Mouse (Mus musculus) C2C12 (cell line): ENCODE data around the gene Tsc22d1. TPM values are rescaled to one million over a fixed set of nuclear protein-coding genes. Genes with fewer than 3 reads are reported as not detected.

ENCODE experiments used
- H3K27me3 ChIP-seq: one replicate; pipeline ENCODE4 v1.6.1; 2011; ENCODE audit not compliant: control insufficient read depth, insufficient read depth, insufficient read length
- H3K36me3 ChIP-seq: one replicate; pipeline ENCODE4 v1.6.1; 2011; ENCODE audit not compliant: control insufficient read depth, insufficient read depth
- H3K4me3 ChIP-seq: one replicate; pipeline ENCODE4 v1.5.1; 2011; ENCODE audit warnings: mild to moderate bottlenecking, control low read depth; ENCODE audit not compliant: poor library complexity, insufficient read depth, severe bottlenecking
- H3K79me2 ChIP-seq: one replicate; pipeline ENCODE4 v1.6.1; 2011; ENCODE audit not compliant: control insufficient read depth, insufficient read depth
- H3K79me3 ChIP-seq: one replicate; pipeline ENCODE4 v1.6.1; 2011; ENCODE audit warnings: low read depth, control low read depth
- H3ac ChIP-seq: one replicate; pipeline ENCODE3; 2011; ENCODE audit warnings: low read depth; ENCODE audit not compliant: control insufficient read depth, insufficient read length
- CEBPB ChIP-seq: IDR thresholded peaks from one replicate; pipeline ENCODE4 v1.6.1; 2011; ENCODE audit warnings: low read depth, mild to moderate bottlenecking, control low read depth, moderate library complexity
- CTCF ChIP-seq: IDR thresholded peaks from one replicate; pipeline ENCODE4 v1.5.1; 2011; ENCODE audit not compliant: control insufficient read depth, insufficient read depth, insufficient read length
- FOSL1 ChIP-seq: IDR thresholded peaks from one replicate; pipeline ENCODE4 v1.8.0; 2011; ENCODE audit warnings: mild to moderate bottlenecking, low read length; ENCODE audit not compliant: poor library complexity, insufficient read depth, severe bottlenecking
- MAX ChIP-seq: IDR thresholded peaks from one replicate; pipeline ENCODE4 v1.6.1; 2011; ENCODE audit warnings: mild to moderate bottlenecking, control low read depth
- MYOD1 ChIP-seq: IDR thresholded peaks from one replicate; pipeline ENCODE4 v1.6.1; 2011; ENCODE audit warnings: low read depth; ENCODE audit not compliant: control insufficient read depth, insufficient read length
- MYOG ChIP-seq: IDR thresholded peaks from one replicate; pipeline ENCODE4 v1.6.1; 2011; ENCODE audit not compliant: control insufficient read depth, insufficient read length; ENCODE audit errors: extremely low read depth
- USF1 ChIP-seq: IDR thresholded peaks from one replicate; pipeline ENCODE4 v1.6.1; 2011; ENCODE audit warnings: low read depth, mild to moderate bottlenecking, control low read depth, moderate library complexity
- polyA plus RNA-seq: library from polyadenylated mRNA; unstranded; fragments of >200 nt; fragmentation: generic; extraction: Trizol; gene quantifications from one replicate; pipeline ENCODE4 v1.2.1, GENCODE M21; 2012; ENCODE audit warnings: missing spikeins

The Tsc22d1 gene
- polyA plus RNA-seq, 1 experiment: 546 TPM

- Histone ChIP-seq H3K27me3 (no peaks in the 10 kb centered on the region), H3K79me3 (peaks cover 22% of the 10 kb centered on the region), H3K4me3 (peak overlapping the region; percentile 27), H3K79me2 (peaks cover 42% of the 10 kb centered on the region), H3ac (no peak overlapping the region), H3K36me3 (no peaks in the 10 kb centered on the region)
- peak; percentile 98 for TF ChIP-seq FOSL1
- no peak for TF ChIP-seq MYOD1
These were observed 63.9 kb downstream of the Tsc22d1 start for GRCm38 (mm10) chr14:76478616-76479015.

- Histone ChIP-seq H3K36me3 (no peaks in the 10 kb centered on the region), H3K27me3 (no peaks in the 10 kb centered on the region), H3K79me3 (peaks cover 26% of the 10 kb centered on the region), H3K4me3 (peak overlapping the region; percentile 27), H3K79me2 (peaks cover 54% of the 10 kb centered on the region), H3ac (peak overlapping the region; percentile 31)
- TF ChIP-seq MAX (peak; percentile 78), MYOG (no peak), USF1 (no peak)
These were observed 65.1 kb downstream of the Tsc22d1 start for GRCm38 (mm10) chr14:76479867-76480266.

- Histone ChIP-seq H3ac (no peak overlapping the region), H3K79me2 (peaks cover 61% of the 10 kb centered on the region), H3K36me3 (no peaks in the 10 kb centered on the region), H3K4me3 (peak overlapping the region; percentile 27), H3K27me3 (no peaks in the 10 kb centered on the region), H3K79me3 (peaks cover 30% of the 10 kb centered on the region)
- TF ChIP-seq MYOG (no peak), CEBPB (peak; percentile 7), CTCF (no peak), FOSL1 (no peak)
These were observed 65.7 kb downstream of the Tsc22d1 start for GRCm38 (mm10) chr14:76480507-76480906.

DNA sequence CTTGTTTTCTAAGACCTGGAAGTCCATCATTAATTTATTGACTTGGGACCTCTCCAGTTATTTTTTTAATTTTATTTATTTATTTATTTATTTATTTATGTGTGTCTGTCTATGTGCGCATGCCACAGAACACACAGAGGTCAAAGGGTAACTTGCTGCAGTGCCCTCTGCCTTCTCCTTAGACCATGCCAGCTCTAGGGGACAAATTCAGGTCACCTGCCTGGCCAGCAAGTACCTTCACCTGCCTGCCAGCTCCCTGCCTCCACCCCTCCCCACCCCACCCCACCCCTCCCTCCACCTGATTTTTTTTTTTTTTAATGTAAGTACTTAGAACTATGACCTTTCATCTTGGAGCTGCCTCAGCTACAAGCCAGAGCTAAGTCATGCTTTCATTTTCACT is 68.9 kb downstream of the Tsc22d1 start:
- TF ChIP-seq MYOG (no peak), CTCF (no peak), FOSL1 (no peak), MYOD1 (no peak), USF1 (no peak), CEBPB (no peak), MAX (no peak)
- Histone ChIP-seq H3K4me3 (no peak overlapping the region), H3K79me3 (peaks cover 59% of the 10 kb centered on the region), H3ac (no peak overlapping the region), H3K27me3 (no peaks in the 10 kb centered on the region), H3K79me2 (peaks cover 88% of the 10 kb centered on the region), H3K36me3 (no peaks in the 10 kb centered on the region)

GRCm38 (mm10) chr14:76487609-76488008 is 72.8 kb downstream of the Tsc22d1 start:
- H3ac ChIP-seq: no peak overlapping the region
- no peaks in the 10 kb centered on the region for H3K36me3 ChIP-seq
- H3K4me3 ChIP-seq: no peak overlapping the region
- peaks cover 99% of the 10 kb centered on the region for H3K79me2 ChIP-seq
- peaks cover 65% of the 10 kb centered on the region for H3K79me3 ChIP-seq
- TF ChIP-seq FOSL1 (no peak), MYOG (no peak), MYOD1 (no peak), USF1 (no peak), MAX (no peak), CTCF (no peak), CEBPB (no peak)
- H3K27me3 ChIP-seq: no peaks in the 10 kb centered on the region

DNA sequence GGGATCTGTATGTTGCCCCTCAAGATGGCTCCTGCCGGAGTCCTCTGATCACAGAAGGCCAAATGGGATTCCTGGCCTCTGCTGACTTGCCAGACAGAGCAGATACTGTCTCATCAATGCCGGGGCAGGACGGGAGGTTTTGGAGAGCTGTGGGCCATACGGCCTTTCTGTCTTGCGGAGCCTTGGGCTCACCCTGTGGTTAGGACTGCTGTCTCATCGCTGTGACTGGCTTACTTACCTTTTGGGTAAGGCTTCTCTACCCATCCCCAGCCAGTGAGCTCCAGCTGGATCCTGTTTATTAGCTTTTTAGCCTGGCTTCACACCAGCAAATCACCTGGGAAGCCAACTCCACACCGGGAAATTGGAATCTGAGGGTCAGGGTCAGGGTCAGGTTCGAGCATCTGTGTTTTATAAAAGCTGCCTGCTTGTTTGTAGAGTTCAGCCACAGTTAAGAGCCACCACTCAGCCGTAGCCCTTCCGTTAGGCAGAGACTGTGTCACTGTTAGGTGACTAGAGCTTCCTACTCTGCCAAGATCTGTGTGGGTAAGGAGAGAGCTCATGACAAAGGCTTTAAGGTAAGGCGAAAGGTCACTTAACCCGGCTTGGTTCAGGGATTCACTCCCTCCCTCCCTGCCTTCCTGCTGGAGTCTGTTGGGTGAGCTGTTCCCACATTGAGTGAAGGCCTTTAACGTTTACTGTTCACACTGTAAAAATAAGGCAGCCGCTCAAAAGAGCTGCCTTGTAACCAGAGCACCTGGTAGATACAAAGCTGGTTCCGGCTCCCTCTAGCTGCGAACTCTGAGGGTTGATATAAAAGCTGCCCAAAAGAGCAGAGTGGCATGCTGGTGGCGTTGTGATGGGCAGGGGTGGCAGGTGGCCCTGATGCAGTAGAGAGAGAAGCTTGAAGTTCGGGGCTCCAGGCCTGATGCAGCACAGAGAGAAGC is 73.6 kb downstream of the Tsc22d1 start:
- H3K27me3 ChIP-seq: no peaks in the 10 kb centered on the region
- no peak overlapping the region for H3K4me3 ChIP-seq
- H3K79me2 ChIP-seq: peaks cover 97% of the 10 kb centered on the region
- H3K79me3 ChIP-seq: peaks cover 61% of the 10 kb centered on the region
- no peak for TF ChIP-seq FOSL1
- TF ChIP-seq MAX: no peak
- TF ChIP-seq USF1: no peak
- TF ChIP-seq CTCF: no peak
- TF ChIP-seq MYOG: no peak
- no peak for TF ChIP-seq CEBPB
- TF ChIP-seq MYOD1: no peak
- no peak overlapping the region for H3ac ChIP-seq
- H3K36me3 ChIP-seq: peaks cover 1% of the 10 kb centered on the region
